Mouse (Mus musculus): ENCODE results near the gene Bend5.

The Bend5 gene

GRCm38 (mm10) chr4:111442435-111443238 is 27.8 kb downstream of the Bend5 start:
- DNase-seq = peak in 1 of 2 experiments; percentile 10

GRCm38 (mm10) chr4:111443906-111444615 is 29.3 kb downstream of the Bend5 start:
- DNase-seq = no peak

- DNase-seq = no peak
Measured at GRCm38 (mm10) chr4:111444616-111445160, 29.9 kb downstream of the Bend5 start.

GRCm38 (mm10) chr4:111447918-111448317 is 33.1 kb downstream of the Bend5 start:
- no peak for DNase-seq

- DNase-seq = no peak
Measured at GRCm38 (mm10) chr4:111448586-111448985, 33.8 kb downstream of the Bend5 start.

GRCm38 (mm10) chr4:111449442-111450199 is 34.8 kb downstream of the Bend5 start:
- DNase-seq = no peak

GRCm38 (mm10) chr4:111451283-111451918 is 36.6 kb downstream of the Bend5 start:
- no peak for DNase-seq

GRCm38 (mm10) chr4:111452192-111452591 is 37.4 kb downstream of the Bend5 start:
- no peak for DNase-seq

- DNase-seq = no peak
Measured at GRCm38 (mm10) chr4:111453275-111453674, 38.5 kb downstream of the Bend5 start.

GRCm38 (mm10) chr4:111455621-111456020 is 40.8 kb downstream of the Bend5 start:
- DNase-seq = no peak

GRCm38 (mm10) chr4:111457568-111457967 is 42.8 kb downstream of the Bend5 start:
- DNase-seq = no peak

GRCm38 (mm10) chr4:111467293-111467773 is 52.5 kb downstream of the Bend5 start:
- DNase-seq = no peak

GRCm38 (mm10) chr4:111467796-111468195 is 53.0 kb downstream of the Bend5 start:
- DNase-seq = no peak

GRCm38 (mm10) chr4:111469847-111470246 is 55.0 kb downstream of the Bend5 start:
- no peak for DNase-seq

- DNase-seq = no peak
Measured at GRCm38 (mm10) chr4:111471726-111472125, 56.9 kb downstream of the Bend5 start.

- DNase-seq = no peak
Measured at GRCm38 (mm10) chr4:111472511-111472910, 57.7 kb downstream of the Bend5 start.

GRCm38 (mm10) chr4:111473014-111473413 is 58.2 kb downstream of the Bend5 start:
- DNase-seq = no peak

GRCm38 (mm10) chr4:111475374-111475971 is 60.7 kb downstream of the Bend5 start:
- no peak for DNase-seq

- DNase-seq = no peak
Measured at GRCm38 (mm10) chr4:111477507-111477906, 62.7 kb downstream of the Bend5 start.

GRCm38 (mm10) chr4:111483499-111483898 is 68.7 kb downstream of the Bend5 start:
- no peak for DNase-seq

GRCm38 (mm10) chr4:111485189-111485588 is 70.4 kb downstream of the Bend5 start:
- no peak for DNase-seq

- no peak for DNase-seq
Measured at GRCm38 (mm10) chr4:111486187-111486586, 71.4 kb downstream of the Bend5 start.

All from cerebellum, postnatal 36 days (tissue).